Mouse (Mus musculus): Measurements from ENCODE around the gene Gde1. TPM values are rescaled to one million over a fixed set of nuclear protein-coding genes. Genes with fewer than 3 reads are reported as not detected.

Gde1 gene
- polyA plus RNA-seq, 1 experiment from 2014 or later = 74.3 TPM

DNA sequence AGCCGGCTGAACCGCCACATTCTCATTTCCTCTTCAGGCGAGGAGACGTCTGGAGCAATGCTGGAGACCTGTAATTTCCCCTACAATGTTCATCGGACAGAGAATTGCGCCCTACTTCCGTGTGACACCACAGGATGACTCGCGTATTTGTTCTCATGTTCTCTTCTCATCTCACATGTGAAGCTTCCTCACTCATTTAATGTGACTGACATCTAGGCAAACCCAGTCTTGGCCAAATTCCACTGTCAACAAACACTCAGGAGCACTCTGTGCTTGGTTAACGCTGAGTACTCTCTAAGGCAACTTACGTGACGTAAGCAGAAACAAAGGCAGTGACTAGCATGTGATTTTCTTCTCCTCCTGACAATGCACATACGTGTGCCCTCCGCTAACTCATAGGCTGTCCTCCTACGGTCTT lies 2.4 kb downstream of the Gde1 start:
- DNase-seq (ENCODE audit: low spot score) = no peak
- no peak for ATAC-seq (ENCODE audit: insufficient number of reproducible peaks, low FRiP score, low TSS enrichment, low read depth)
- Histone ChIP-seq H3K9ac (ENCODE audit: low read length) (no peak overlapping the region), H3K9me3 (ENCODE audit: control insufficient read depth, low read length) (no peaks in the 10 kb centered on the region), H3K4me2 (ENCODE audit: low read depth, severe bottlenecking) (no peak overlapping the region), H3K27ac (replicated peaks; ENCODE audit: low read depth, low read length) (no peak overlapping the region), H3K4me3 (ENCODE audit: low read depth, low read length) (no peak overlapping the region), H3K4me1 (ENCODE audit: control insufficient read depth, insufficient read depth, low read length) (peaks cover 6% of the 10 kb centered on the region), H3K27me3 (ENCODE audit: control insufficient read depth, insufficient read depth, low read length) (no peaks in the 10 kb centered on the region), H3K36me3 (ENCODE audit: control insufficient read depth, insufficient read depth, low read length) (no peaks in the 10 kb centered on the region)
- WGBS = 96% methylated on average over 15 of the region's 15 CpGs

DNA sequence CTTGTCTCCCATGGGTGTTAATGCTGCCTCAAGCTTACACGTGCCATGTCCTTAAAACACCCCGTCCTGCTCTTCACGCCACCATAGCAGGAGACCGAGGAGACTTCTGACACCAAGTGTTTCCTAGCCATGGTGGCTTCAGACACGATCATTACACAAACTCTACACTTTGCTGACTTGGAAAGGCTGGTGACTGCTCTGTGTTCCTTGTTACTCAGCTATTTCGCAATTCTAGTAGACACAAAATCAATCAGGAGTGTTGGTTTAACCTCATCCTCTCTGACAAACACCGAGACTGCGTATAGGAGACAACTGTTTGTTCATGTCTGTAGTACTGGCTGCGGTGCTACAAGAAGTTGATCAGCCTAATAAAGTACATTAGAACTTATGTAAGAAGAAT lies 6.7 kb downstream of the Gde1 start:
- no peaks in the 10 kb centered on the region for H3K27me3 ChIP-seq (ENCODE audit: control insufficient read depth, insufficient read depth, low read length)
- H3K9ac ChIP-seq (ENCODE audit: low read length) = no peak overlapping the region
- H3K4me3 ChIP-seq (ENCODE audit: low read depth, low read length) = no peak overlapping the region
- no peaks in the 10 kb centered on the region for H3K4me1 ChIP-seq (ENCODE audit: control insufficient read depth, insufficient read depth, low read length)
- DNase-seq (ENCODE audit: low spot score) = no peak
- H3K4me2 ChIP-seq (ENCODE audit: low read depth, severe bottlenecking) = no peak overlapping the region
- 92% methylated on average over 9 of the region's 9 CpGs for WGBS
- H3K36me3 ChIP-seq (ENCODE audit: control insufficient read depth, insufficient read depth, low read length) = no peaks in the 10 kb centered on the region; the same call in 1 of the 2 replicates
- ATAC-seq (ENCODE audit: insufficient number of reproducible peaks, low FRiP score, low TSS enrichment, low read depth) = no peak
- H3K9me3 ChIP-seq (ENCODE audit: control insufficient read depth, low read length) = no peaks in the 10 kb centered on the region
- no peak overlapping the region for H3K27ac ChIP-seq (replicated peaks; ENCODE audit: low read depth, low read length)

DNA sequence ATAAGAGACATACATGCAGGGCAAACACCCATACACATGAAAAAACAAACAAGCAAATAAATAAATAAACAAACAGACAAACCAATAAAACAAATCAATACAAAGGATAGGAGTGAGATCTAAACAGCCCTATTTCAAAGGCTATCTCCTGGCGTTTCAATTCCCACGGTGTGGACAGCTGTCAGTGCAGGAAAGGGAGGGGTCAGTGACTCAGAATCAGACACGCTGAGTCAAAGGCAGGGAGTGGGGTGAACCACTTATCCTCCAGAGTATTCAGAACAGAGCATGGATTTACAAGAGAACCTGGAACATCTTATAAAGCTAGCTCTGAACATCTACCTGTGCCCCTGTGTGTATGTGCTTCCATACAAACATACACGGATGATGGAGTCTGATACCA lies 8.4 kb downstream of the Gde1 start:
- Histone ChIP-seq H3K27ac (replicated peaks; ENCODE audit: low read depth, low read length) (no peak overlapping the region), H3K9me3 (ENCODE audit: control insufficient read depth, low read length) (no peaks in the 10 kb centered on the region), H3K4me1 (ENCODE audit: control insufficient read depth, insufficient read depth, low read length) (no peaks in the 10 kb centered on the region), H3K4me3 (ENCODE audit: low read depth, low read length) (no peak overlapping the region), H3K4me2 (ENCODE audit: low read depth, severe bottlenecking) (no peak overlapping the region), H3K9ac (ENCODE audit: low read length) (no peak overlapping the region), H3K27me3 (ENCODE audit: control insufficient read depth, insufficient read depth, low read length) (no peaks in the 10 kb centered on the region), H3K36me3 (ENCODE audit: control insufficient read depth, insufficient read depth, low read length) (no peaks in the 10 kb centered on the region; the same call in 1 of the 2 replicates)
- 85% methylated on average over 4 of the region's 4 CpGs for WGBS
- no peak for DNase-seq (ENCODE audit: low spot score)
- no peak for ATAC-seq (ENCODE audit: insufficient number of reproducible peaks, low FRiP score, low TSS enrichment, low read depth)

DNA sequence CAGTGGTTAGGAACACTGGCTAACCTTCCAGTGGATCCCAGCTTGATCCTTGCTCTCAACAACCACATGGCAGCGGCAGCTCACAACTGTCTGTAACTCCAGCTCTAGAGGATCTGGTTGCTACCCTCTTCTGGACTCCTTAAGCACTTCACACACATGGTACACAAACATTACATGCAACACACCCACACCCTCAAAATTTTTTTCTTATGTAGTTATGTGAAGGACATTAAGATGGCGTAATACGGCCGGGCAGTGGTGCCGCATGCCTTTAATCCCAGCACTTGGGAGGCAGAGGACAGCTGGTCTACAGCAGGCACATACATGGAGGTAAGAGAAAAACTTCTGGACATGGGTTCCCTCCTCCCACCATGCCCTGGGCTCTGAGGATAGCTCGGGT lies 9.4 kb downstream of the Gde1 start:
- Histone ChIP-seq H3K9ac (ENCODE audit: low read length) (no peak overlapping the region), H3K27ac (replicated peaks; ENCODE audit: low read depth, low read length) (no peak overlapping the region), H3K27me3 (ENCODE audit: control insufficient read depth, insufficient read depth, low read length) (no peaks in the 10 kb centered on the region), H3K4me1 (ENCODE audit: control insufficient read depth, insufficient read depth, low read length) (no peaks in the 10 kb centered on the region), H3K36me3 (ENCODE audit: control insufficient read depth, insufficient read depth, low read length) (peaks cover 2% of the 10 kb centered on the region; the same call in 1 of the 2 replicates), H3K4me3 (ENCODE audit: low read depth, low read length) (no peak overlapping the region), H3K9me3 (ENCODE audit: control insufficient read depth, low read length) (no peaks in the 10 kb centered on the region), H3K4me2 (ENCODE audit: low read depth, severe bottlenecking) (no peak overlapping the region)
- ATAC-seq (ENCODE audit: insufficient number of reproducible peaks, low FRiP score, low TSS enrichment, low read depth) (no peak), DNase-seq (ENCODE audit: low spot score) (no peak)
- 96% methylated on average over 6 of the region's 6 CpGs for WGBS

DNA sequence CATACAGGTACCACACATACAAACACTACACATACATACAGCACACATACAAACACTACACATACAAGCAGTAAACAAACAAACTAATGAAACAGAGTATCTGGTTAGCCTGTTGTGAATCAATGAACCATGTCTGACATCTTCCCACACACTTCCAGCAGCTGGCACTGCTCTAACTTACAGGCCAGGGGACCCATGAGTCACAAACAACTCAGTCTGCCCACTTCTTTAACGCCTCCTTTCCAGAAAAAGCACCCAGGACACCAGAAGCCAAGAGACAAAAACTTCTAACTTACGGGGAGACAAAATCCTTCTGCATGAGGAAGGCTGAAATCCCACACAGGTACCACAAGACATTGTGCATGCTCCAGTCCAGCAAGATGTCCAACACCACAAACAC lies 14.3 kb downstream of the Gde1 start:
- H3K36me3 ChIP-seq (ENCODE audit: control insufficient read depth, insufficient read depth, low read length) = peaks cover 10% of the 10 kb centered on the region; the same call in 1 of the 2 replicates
- 87% methylated on average over 2 of the region's 2 CpGs for WGBS

DNA sequence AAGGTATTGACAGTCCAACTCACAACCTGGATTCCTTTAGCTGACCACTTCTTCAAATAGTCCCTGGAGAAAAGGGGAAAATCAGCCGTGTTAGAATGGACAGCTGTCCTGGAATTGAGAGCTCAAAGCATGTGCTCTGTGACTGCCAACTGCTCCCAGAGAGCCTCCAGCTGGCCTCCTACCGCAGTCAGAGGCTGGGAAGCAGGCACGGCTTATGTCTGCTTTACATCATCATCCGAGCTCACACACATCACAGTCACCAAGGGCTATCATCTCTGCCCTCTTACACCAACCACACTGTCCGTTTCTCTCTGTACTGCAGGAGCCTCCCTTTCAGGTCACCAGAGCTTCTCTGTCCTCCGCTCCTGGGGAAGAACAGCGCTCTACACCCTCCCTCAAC lies 16.5 kb downstream of the Gde1 start:
- Histone ChIP-seq H3K9ac (ENCODE audit: low read length) (no peak overlapping the region), H3K27ac (replicated peaks; ENCODE audit: low read depth, low read length) (no peak overlapping the region), H3K27me3 (ENCODE audit: control insufficient read depth, insufficient read depth, low read length) (no peaks in the 10 kb centered on the region), H3K4me1 (ENCODE audit: control insufficient read depth, insufficient read depth, low read length) (no peaks in the 10 kb centered on the region), H3K36me3 (ENCODE audit: control insufficient read depth, insufficient read depth, low read length) (peaks cover 10% of the 10 kb centered on the region; the same call in 1 of the 2 replicates), H3K9me3 (ENCODE audit: control insufficient read depth, low read length) (no peaks in the 10 kb centered on the region), H3K4me3 (ENCODE audit: low read depth, low read length) (no peak overlapping the region), H3K4me2 (ENCODE audit: low read depth, severe bottlenecking) (no peak overlapping the region)
- ATAC-seq (ENCODE audit: insufficient number of reproducible peaks, low FRiP score, low TSS enrichment, low read depth) (no peak), DNase-seq (ENCODE audit: low spot score) (no peak)
- WGBS = 90% methylated on average over 7 of the region's 7 CpGs

More for the DNA sequence above, 14.3 kb downstream of the Gde1 start:
- Histone ChIP-seq H3K27ac (replicated peaks; ENCODE audit: low read depth, low read length) (no peak overlapping the region), H3K4me1 (ENCODE audit: control insufficient read depth, insufficient read depth, low read length) (no peaks in the 10 kb centered on the region), H3K27me3 (ENCODE audit: control insufficient read depth, insufficient read depth, low read length) (no peaks in the 10 kb centered on the region), H3K4me3 (ENCODE audit: low read depth, low read length) (no peak overlapping the region), H3K9me3 (ENCODE audit: control insufficient read depth, low read length) (no peaks in the 10 kb centered on the region), H3K9ac (ENCODE audit: low read length) (no peak overlapping the region), H3K4me2 (ENCODE audit: low read depth, severe bottlenecking) (no peak overlapping the region)
- DNase-seq (ENCODE audit: low spot score) (no peak), ATAC-seq (ENCODE audit: insufficient number of reproducible peaks, low FRiP score, low TSS enrichment, low read depth) (no peak)

DNA sequence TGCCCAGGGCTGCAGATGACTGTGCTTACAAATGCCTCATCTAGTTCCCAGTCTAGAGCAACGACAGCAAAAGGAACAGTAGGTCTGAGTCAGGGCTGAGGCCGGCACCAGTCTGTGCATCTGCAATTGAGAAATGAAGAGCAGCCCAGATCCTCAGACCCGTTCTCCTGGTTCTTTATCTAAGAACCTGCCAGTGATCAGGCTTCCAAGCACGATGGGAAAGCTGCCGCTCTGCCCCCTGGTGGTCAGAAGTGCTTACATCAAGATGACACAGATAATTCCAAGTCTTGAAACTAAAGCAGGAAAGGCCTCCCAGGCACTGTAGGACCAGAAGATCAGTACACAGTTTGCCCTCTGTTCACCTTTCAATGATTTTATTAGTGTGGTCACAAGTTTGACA lies 17.4 kb downstream of the Gde1 start:
- no peak for ATAC-seq (ENCODE audit: insufficient number of reproducible peaks, low FRiP score, low TSS enrichment, low read depth)
- Histone ChIP-seq H3K4me3 (ENCODE audit: low read depth, low read length) (no peak overlapping the region), H3K9me3 (ENCODE audit: control insufficient read depth, low read length) (no peaks in the 10 kb centered on the region), H3K36me3 (ENCODE audit: control insufficient read depth, insufficient read depth, low read length) (peaks cover 10% of the 10 kb centered on the region; the same call in 1 of the 2 replicates), H3K9ac (ENCODE audit: low read length) (no peak overlapping the region), H3K27ac (replicated peaks; ENCODE audit: low read depth, low read length) (no peak overlapping the region), H3K4me2 (ENCODE audit: low read depth, severe bottlenecking) (no peak overlapping the region), H3K4me1 (ENCODE audit: control insufficient read depth, insufficient read depth, low read length) (no peaks in the 10 kb centered on the region), H3K27me3 (ENCODE audit: control insufficient read depth, insufficient read depth, low read length) (no peaks in the 10 kb centered on the region)
- peak; percentile 87 for DNase-seq (ENCODE audit: low spot score)
- WGBS = 28% methylated on average over 5 of the region's 5 CpGs

DNA sequence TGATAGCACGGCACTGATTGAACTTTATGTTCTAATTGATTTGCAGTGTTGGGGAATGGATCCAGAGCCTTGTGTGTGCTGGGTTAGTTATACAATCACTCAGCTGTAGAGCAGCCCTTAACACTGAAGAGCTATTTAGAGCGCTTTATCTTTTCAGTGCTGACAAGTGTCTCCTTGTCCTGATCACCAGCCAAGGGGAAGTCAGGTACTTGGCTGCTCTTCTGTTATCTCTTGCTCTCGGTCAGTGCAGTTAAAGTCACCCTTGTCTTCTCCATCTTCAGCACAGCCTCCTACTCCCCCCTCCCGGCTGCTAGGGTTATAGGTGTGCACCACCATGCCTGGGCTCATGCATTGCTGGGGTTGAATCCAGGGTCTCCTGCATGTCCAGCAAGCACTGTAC lies 28.8 kb downstream of the Gde1 start:
- no peak overlapping the region for H3K4me2 ChIP-seq (ENCODE audit: low read depth, severe bottlenecking)
- H3K9me3 ChIP-seq (ENCODE audit: control insufficient read depth, low read length) = no peaks in the 10 kb centered on the region
- DNase-seq (ENCODE audit: low spot score) = no peak
- no peak overlapping the region for H3K9ac ChIP-seq (ENCODE audit: low read length)
- 88% methylated on average over 4 of the region's 4 CpGs for WGBS
- H3K36me3 ChIP-seq (ENCODE audit: control insufficient read depth, insufficient read depth, low read length) = no peaks in the 10 kb centered on the region
- H3K4me3 ChIP-seq (ENCODE audit: low read depth, low read length) = no peak overlapping the region
- H3K4me1 ChIP-seq (ENCODE audit: control insufficient read depth, insufficient read depth, low read length) = no peaks in the 10 kb centered on the region
- no peaks in the 10 kb centered on the region for H3K27me3 ChIP-seq (ENCODE audit: control insufficient read depth, insufficient read depth, low read length)
- no peak overlapping the region for H3K27ac ChIP-seq (replicated peaks; ENCODE audit: low read depth, low read length)
- ATAC-seq (ENCODE audit: insufficient number of reproducible peaks, low FRiP score, low TSS enrichment, low read depth) = no peak

DNA sequence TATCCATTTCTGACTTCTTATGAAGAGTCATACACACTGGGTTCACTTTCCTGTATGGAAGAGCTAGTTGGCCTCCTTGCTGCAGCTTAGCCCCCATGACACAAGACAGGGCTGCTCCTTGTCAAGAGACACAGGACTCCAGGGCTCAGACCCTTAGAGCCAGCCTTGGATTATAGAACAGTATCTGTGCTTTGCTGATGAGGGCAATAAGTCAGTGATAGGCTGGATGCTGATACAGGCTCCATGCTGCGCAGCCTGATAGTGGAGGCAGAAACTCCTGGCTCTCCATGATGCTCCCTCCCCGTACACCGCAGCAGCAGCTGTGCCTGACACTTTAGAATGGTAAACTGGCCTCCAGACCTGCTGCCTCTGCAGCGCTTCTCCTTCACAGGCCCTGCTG lies 35.4 kb downstream of the Gde1 start:
- no peak for DNase-seq (ENCODE audit: low spot score)
- WGBS = 69% methylated on average over 4 of the region's 4 CpGs
- H3K27ac ChIP-seq (replicated peaks; ENCODE audit: low read depth, low read length) = no peak overlapping the region

More for the DNA sequence above, 35.4 kb downstream of the Gde1 start:
- no peak overlapping the region for H3K4me2 ChIP-seq (ENCODE audit: low read depth, severe bottlenecking)
- H3K9me3 ChIP-seq (ENCODE audit: control insufficient read depth, low read length) = no peaks in the 10 kb centered on the region
- H3K4me3 ChIP-seq (ENCODE audit: low read depth, low read length) = no peak overlapping the region
- no peaks in the 10 kb centered on the region for H3K36me3 ChIP-seq (ENCODE audit: control insufficient read depth, insufficient read depth, low read length)
- no peak for ATAC-seq (ENCODE audit: insufficient number of reproducible peaks, low FRiP score, low TSS enrichment, low read depth)
- H3K9ac ChIP-seq (ENCODE audit: low read length) = no peak overlapping the region
- H3K27me3 ChIP-seq (ENCODE audit: control insufficient read depth, insufficient read depth, low read length) = no peaks in the 10 kb centered on the region
- no peaks in the 10 kb centered on the region for H3K4me1 ChIP-seq (ENCODE audit: control insufficient read depth, insufficient read depth, low read length)

Measured in limb, embryonic 11.5 days (tissue).